In genomic region chr3:146047704-146048207, GRCm38 (mm10) we compare ENCODE assay signal across 9 mouse cellular contexts.
DNase-seq lines count a peak whose midpoint lies in the region; ATAC-seq lines count a peak whose summit lies in the region.
"Had no signal": no experiment of that assay in that cellular context is flagged by ENCODE, and none has a peak within 500 bp of the region (broad histone marks: within the 10 kb centered on the region; RNA-seq: fewer than 3 reads in every experiment).

No protein-coding gene starts in this region.

- DNase-seq in layer of hippocampus, adult 11-12 months (ENCODE audit: low spot score), result peak; percentile 9
- DNase-seq in layer of hippocampus, adult 18-20 months (ENCODE audit: low spot score in 2 of 2), result no peak
- peak; percentile 18 for DNase-seq in c-Kit-positive CD71-negative TER-119-negative erythroid progenitor cells, embryonic 14.5 days (ENCODE audit: low read depth)
- peak; percentile 62 to 79 for DNase-seq in kidney, postnatal 36 days
- DNase-seq in testis, postnatal 10 days (ENCODE audit: low spot score), result peak; percentile 61
- DNase-seq in layer of hippocampus, postnatal 36 days, result no peak

- H3K27me3 ChIP-seq in heart, embryonic 15.5 days, result no peaks in the 10 kb centered on the region

- peak overlapping the region; percentile 52 for H3K4me2 ChIP-seq in heart, embryonic 15.5 days

- H3K27ac ChIP-seq in heart, embryonic 15.5 days, result peak overlapping the region; percentile 46

- peaks cover 39% of the 10 kb centered on the region for H3K4me1 ChIP-seq in heart, embryonic 15.5 days (replicated peaks)

- no peak for ATAC-seq in heart, embryonic 15.5 days (replicated peaks; ENCODE audit: insufficient number of reproducible peaks, insufficient read depth, low FRiP score, low read depth)
- ATAC-seq in megakaryocyte, adult 5-6 weeks (ENCODE audit: poor library complexity, severe bottlenecking), result peak; percentile 82

- H3K36me3 ChIP-seq in heart, embryonic 15.5 days, result no peaks in the 10 kb centered on the region

- H3K9me3 ChIP-seq in heart, embryonic 15.5 days (replicated peaks), result no peaks in the 10 kb centered on the region

- no peak overlapping the region for H3K9ac ChIP-seq in heart, embryonic 15.5 days

- WGBS in heart, embryonic 15.5 days, result 10% methylated on average over 15 of the region's 15 CpGs

- peak overlapping the region; percentile 4; the same call in 1 of the 2 replicates for H3K4me3 ChIP-seq in heart, embryonic 15.5 days
- H3K4me3 ChIP-seq: myocyte had no signal

Comparison
In these comparisons a context has a peak if more than half of its experiments do, and no peak if none do; other contexts are left out.
1. DNase-seq: peak in layer of hippocampus, adult 11-12 months (single experiment), c-Kit-positive CD71-negative TER-119-negative erythroid progenitor cells, embryonic 14.5 days (single experiment), kidney, postnatal 36 days (2 of 2) and testis, postnatal 10 days (single experiment); none in layer of hippocampus, adult 18-20 months (0 of 2) and layer of hippocampus, postnatal 36 days (0 of 2).